Mouse (Mus musculus) v-Abl transformed pro-B cells (cell line): ENCODE measurements around the gene Abcb1b.

Source experiments
- in situ Hi-C, 2 experiments: fragments of 400-800 bp; cut with MboI; formaldehyde crosslinking; loops; one replicate each; pipeline ENCODE4 v1.15.1; 2025; ENCODE audit not compliant: unreplicated experiment in 2 of 2

Gene Abcb1b

GRCm38 (mm10) chr5:8861811-8862210 is 63.9 kb downstream of the Abcb1b start:
- in situ Hi-C loops, result loop anchor here in 1 of 2 experiments (10.0 to 25.0 kb wide), 3 partner anchors 203 to 800 kb away; no protein-coding TSS in a partner anchor

- in situ Hi-C loops, result loop anchor here in 1 of 2 experiments (10.0 to 25.0 kb wide), 3 partner anchors 201 to 801 kb away; no protein-coding TSS in a partner anchor
Observed at GRCm38 (mm10) chr5:8863580-8864337, 65.8 kb downstream of the Abcb1b start.

GRCm38 (mm10) chr5:8865630-8866029 is 67.7 kb downstream of the Abcb1b start:
- in situ Hi-C loops, result loop anchor here in 1 of 2 experiments (5.0 to 25.0 kb wide), 4 partner anchors 199 to 803 kb away; no protein-coding TSS in a partner anchor

GRCm38 (mm10) chr5:8866366-8866765 is 68.4 kb downstream of the Abcb1b start:
- in situ Hi-C loops, result loop anchor here in 1 of 2 experiments (5.0 to 25.0 kb wide), 4 partner anchors 198 to 804 kb away; no protein-coding TSS in a partner anchor

- in situ Hi-C loops, result loop anchor here in 1 of 2 experiments (5.0 to 25.0 kb wide), 4 partner anchors 197 to 806 kb away; no protein-coding TSS in a partner anchor
Observed at GRCm38 (mm10) chr5:8868019-8868418, 70.1 kb downstream of the Abcb1b start.

GRCm38 (mm10) chr5:8872979-8873915 is 75.3 kb downstream of the Abcb1b start:
- in situ Hi-C loops, result loop anchor here (10.0 to 25.0 kb wide), 3 partner anchors 192 to 811 kb away; no protein-coding TSS in a partner anchor

GRCm38 (mm10) chr5:8877086-8877485 is 79.1 kb downstream of the Abcb1b start:
- in situ Hi-C loops, result loop anchor here in 1 of 2 experiments (10.0 kb wide), 1 partner anchor 188 kb away; no protein-coding TSS in a partner anchor

GRCm38 (mm10) chr5:8877800-8878199 is 79.9 kb downstream of the Abcb1b start:
- in situ Hi-C loops, result loop anchor here in 1 of 2 experiments (10.0 kb wide), 1 partner anchor 187 kb away; no protein-coding TSS in a partner anchor

GRCm38 (mm10) chr5:8885837-8886236 is 87.9 kb downstream of the Abcb1b start:
- in situ Hi-C loops, result no loop called here

- in situ Hi-C loops, result no loop called here
Observed at GRCm38 (mm10) chr5:8893300-8894103, 95.6 kb downstream of the Abcb1b start, which contains the start of gene Abcb4. Gene Abcb4, plus strand, starts transcription at chr5:8893717.

- in situ Hi-C loops, result no loop called here
Observed at GRCm38 (mm10) chr5:8894104-8894425, 96.1 kb downstream of the Abcb1b start.

GRCm38 (mm10) chr5:8894641-8895490 is 96.9 kb downstream of the Abcb1b start:
- in situ Hi-C loops, result no loop called here

- in situ Hi-C loops, result no loop called here
Observed at GRCm38 (mm10) chr5:8896198-8896597, 98.3 kb downstream of the Abcb1b start.

- in situ Hi-C loops, result no loop called here
Observed at GRCm38 (mm10) chr5:8898246-8898645, 100.3 kb downstream of the Abcb1b start.

- in situ Hi-C loops, result no loop called here
Observed at GRCm38 (mm10) chr5:8901001-8901400, 103.1 kb downstream of the Abcb1b start.

- in situ Hi-C loops, result no loop called here
Observed at GRCm38 (mm10) chr5:8902141-8902817, 104.3 kb downstream of the Abcb1b start.

- in situ Hi-C loops, result no loop called here
Observed at GRCm38 (mm10) chr5:8904539-8904938, 106.6 kb downstream of the Abcb1b start.

GRCm38 (mm10) chr5:8911567-8912198 is 113.7 kb downstream of the Abcb1b start:
- in situ Hi-C loops, result no loop called here
